Comparison of ENCODE assay signal across 8 mouse cellular contexts in genomic region chr11:98149786-98150624, GRCm38 (mm10). TPM values are rescaled to one million over a fixed set of nuclear protein-coding genes. Genes with fewer than 3 reads are reported as not detected.
DNase-seq lines count a peak whose midpoint lies in the region; ATAC-seq lines count a peak whose summit lies in the region.

TSS of gene Fbxl20 (minus strand) at chr11:98150403.

- peaks cover 35% of the 10 kb centered on the region for H3K79me2 ChIP-seq in macrophage (ENCODE audit: inconsistent target)

- peak within 1 kb of the TSS; percentile 96 for H3K4me3 ChIP-seq in hindbrain, embryonic 16.5 days (ENCODE audit: low read length)
- peak within 1 kb of the TSS; percentile 62 for H3K4me3 ChIP-seq in macrophage (ENCODE audit: inconsistent target)

- no peaks in the 10 kb centered on the region for H3K27me3 ChIP-seq in hindbrain, embryonic 16.5 days (replicated peaks; ENCODE audit: control insufficient read depth, insufficient read depth, low read length)

- H3K9ac ChIP-seq in hindbrain, embryonic 16.5 days (ENCODE audit: low read depth, low read length), result peak within 1 kb of the TSS; percentile 93

- peaks cover 17% of the 10 kb centered on the region for H3K4me1 ChIP-seq in hindbrain, embryonic 16.5 days (ENCODE audit: control insufficient read depth, insufficient read depth, low read depth, low read length)

- DNase-seq in WW6 (ENCODE audit: low read depth, low spot score), result peak; percentile 96
- DNase-seq in cerebellum, postnatal 4 days (ENCODE audit: low spot score in 2 of 2), result peak; percentile 81 to 92
- peak; percentile 90 for DNase-seq in gastrocnemius, adult 18-20 months (ENCODE audit: low spot score)
- DNase-seq in left cerebral cortex, adult 18-20 months (ENCODE audit: low spot score in 2 of 2), result peak; percentile 93 to 95
- DNase-seq in right cerebral cortex, adult 18-20 months, result peak; percentile 95
- peak; percentile 63 for DNase-seq in urinary bladder, postnatal 10 days (ENCODE audit: low spot score)

- peak within 1 kb of the TSS; percentile 97 for H3K4me2 ChIP-seq in hindbrain, embryonic 16.5 days (ENCODE audit: low read length)

- peaks cover 4% of the 10 kb centered on the region; the same call in 1 of the 2 replicates for H3K36me3 ChIP-seq in hindbrain, embryonic 16.5 days (ENCODE audit: control insufficient read depth, insufficient read depth, low read length)
- H3K36me3 ChIP-seq in macrophage (ENCODE audit: inconsistent target), result no peaks in the 10 kb centered on the region

- H3K27ac ChIP-seq in hindbrain, embryonic 16.5 days (ENCODE audit: low read depth, low read length), result peak within 1 kb of the TSS; percentile 92
- peak within 1 kb of the TSS; percentile 39 for H3K27ac ChIP-seq in macrophage

- H3K9me3 ChIP-seq in hindbrain, embryonic 16.5 days (ENCODE audit: control insufficient read depth, low read length), result no peaks in the 10 kb centered on the region

- peak; percentile 91 for ATAC-seq in hindbrain, embryonic 16.5 days

- WGBS in hindbrain, embryonic 16.5 days, result under 1% methylated on average over 54 of the region's 65 CpGs
- 2% methylated on average over 52 of the region's 65 CpGs for WGBS in macrophage (ENCODE audit: missing documents)

RNA-seq across cellular contexts. Expression of gene Fbxl20, which starts in this region (rescaled TPM):
- total RNA-seq in gastrocnemius, adult 18-20 months (2021), result 1 to 10 TPM; 8.9 to 9.3 TPM
- 20.9 and 26.3 TPM in 2 replicates for polyA plus RNA-seq in hindbrain, embryonic 16.5 days (2015; fragmentation: Nextera tagmentation; extraction: Ambion mirVana)
- 10 to 100 TPM; 33.4 to 35.9 TPM for total RNA-seq in left cerebral cortex, adult 18-20 months (2021)
- total RNA-seq in macrophage (2018; cell fraction: chromatin; rRNA removed), result 100 to 1,000 TPM in 5 of 26 experiments, 10 to 100 TPM in 21; 11.8 to 167 (median 73.9) TPM
- total RNA-seq in macrophage (2018; cell fraction: cytosol; rRNA removed), result 10 to 100 TPM in 18 of 26 experiments, 1 to 10 TPM in 8; 6.1 to 26.5 (median 12.5) TPM
- 100 to 1,000 TPM in 1 of 26 experiments, 10 to 100 TPM in 25; 12.2 to 102 (median 33.8) TPM for total RNA-seq in macrophage (2018; cell fraction: nucleus; rRNA removed)
- 6.5 to 19.0 TPM (median 13.4 TPM) in 3 replicates for polyA plus RNA-seq in macrophage (2018)

Comparison
In these comparisons a context has a peak if more than half of its experiments do, and no peak if none do; other contexts are left out.
1. Peak in every context shown above with its lines: DNase-seq, ATAC-seq, H3K4me3 ChIP-seq and H3K27ac ChIP-seq.